Mouse (Mus musculus) cerebral cortex, adult 2 months (tissue): ENCODE measurements around the gene Rbpms2.

Source experiments
- WGBS: fragments of 180-500 bp; shearing (Covaris S2); methylation state at CpG from one replicate; pipeline ENCODE4 v1.1.7; 2018; 5-methylcytosine and 5-hydroxymethylcytosine counted together

Rbpms2 gene

GRCm38 (mm10) chr9:65629025-65629766, at the start of gene Rbpms2:
Gene Rbpms2, plus strand, starts transcription at chr9:65629648.
- 11% methylated on average over 40 of the region's 40 CpGs for WGBS

GRCm38 (mm10) chr9:65579781-65580371, 49.6 kb upstream of the Rbpms2 start, which contains the start of gene Plekho2:
Gene Plekho2, minus strand, starts transcription at chr9:65580040.
- 2% methylated on average over 45 of the region's 45 CpGs for WGBS

- WGBS: 3% methylated on average over 23 of the region's 29 CpGs
Observed at GRCm38 (mm10) chr9:65580401-65581256, 48.8 kb upstream of the Rbpms2 start.

- WGBS: 52% methylated on average over 8 of the region's 8 CpGs
Observed at GRCm38 (mm10) chr9:65583045-65583444, 46.4 kb upstream of the Rbpms2 start.

- WGBS: 11% methylated on average over 28 of the region's 28 CpGs
Observed at GRCm38 (mm10) chr9:65586406-65587269, 42.8 kb upstream of the Rbpms2 start, which contains the start of gene Pif1. Gene Pif1, plus strand, starts transcription at chr9:65587160.

- WGBS: under 1% methylated on average over 6 of the region's 6 CpGs
Observed at GRCm38 (mm10) chr9:65587270-65587572, 42.2 kb upstream of the Rbpms2 start.

- under 1% methylated on average over 64 of the region's 64 CpGs for WGBS
Observed at GRCm38 (mm10) chr9:65587573-65588358, 41.7 kb upstream of the Rbpms2 start.

- 92% methylated on average over 3 of the region's 3 CpGs for WGBS
Observed at GRCm38 (mm10) chr9:65589091-65589490, 40.4 kb upstream of the Rbpms2 start.

- 98% methylated on average over 3 of the region's 3 CpGs for WGBS
Observed at GRCm38 (mm10) chr9:65592721-65593120, 36.7 kb upstream of the Rbpms2 start.

GRCm38 (mm10) chr9:65593596-65593995, 35.9 kb upstream of the Rbpms2 start:
- WGBS: 90% methylated on average over 9 of the region's 9 CpGs

- 54% methylated on average over 7 of the region's 11 CpGs for WGBS
Observed at GRCm38 (mm10) chr9:65598765-65599249, 30.6 kb upstream of the Rbpms2 start.

- WGBS: 71% methylated on average over 2 of the region's 2 CpGs
Observed at GRCm38 (mm10) chr9:65600951-65601350, 28.5 kb upstream of the Rbpms2 start.

- 71% methylated on average over 8 of the region's 8 CpGs for WGBS
Observed at GRCm38 (mm10) chr9:65603401-65604102, 25.9 kb upstream of the Rbpms2 start.

GRCm38 (mm10) chr9:65605471-65606136, 23.8 kb upstream of the Rbpms2 start:
- WGBS: 9% methylated on average over 9 of the region's 9 CpGs

- WGBS: 60% methylated on average over 9 of the region's 9 CpGs
Observed at GRCm38 (mm10) chr9:65606321-65607109, 22.9 kb upstream of the Rbpms2 start.

GRCm38 (mm10) chr9:65607120-65607519, 22.3 kb upstream of the Rbpms2 start:
- WGBS: 75% methylated on average over 2 of the region's 2 CpGs

- WGBS: 93% methylated on average over 5 of the region's 5 CpGs
Observed at GRCm38 (mm10) chr9:65611969-65612486, 17.4 kb upstream of the Rbpms2 start.

GRCm38 (mm10) chr9:65613098-65613497, 16.4 kb upstream of the Rbpms2 start:
- 79% methylated on average over 2 of the region's 2 CpGs for WGBS
